Mouse (Mus musculus): ENCODE data around the gene Frmd8.

The Frmd8 gene

GRCm38 (mm10) chr19:5848826-5849672 lies 26.0 kb downstream of the Frmd8 start:
- no peak for DNase-seq

GRCm38 (mm10) chr19:5848032-5848825 lies 26.8 kb downstream of the Frmd8 start:
- no peak for DNase-seq

GRCm38 (mm10) chr19:5847306-5847796 lies 27.7 kb downstream of the Frmd8 start:
- no peak for DNase-seq

GRCm38 (mm10) chr19:5846557-5847305 lies 28.3 kb downstream of the Frmd8 start:
- DNase-seq, result peak; percentile 61 to 74

- DNase-seq, result no peak
These were observed 28.9 kb downstream of the Frmd8 start for GRCm38 (mm10) chr19:5846154-5846553.

GRCm38 (mm10) chr19:5845319-5846135 lies 29.5 kb downstream of the Frmd8 start:
- peak; percentile 88 to 92 for DNase-seq

GRCm38 (mm10) chr19:5844831-5845318 lies 30.2 kb downstream of the Frmd8 start:
- DNase-seq, result peak; percentile 37 to 65

- DNase-seq, result peak; percentile 23 to 47
These were observed 31.0 kb downstream of the Frmd8 start for GRCm38 (mm10) chr19:5843781-5844691.

- peak in 1 of 2 experiments; percentile 49 for DNase-seq
These were observed 32.0 kb downstream of the Frmd8 start for GRCm38 (mm10) chr19:5842785-5843730.

- DNase-seq, result no peak
These were observed 32.9 kb downstream of the Frmd8 start for GRCm38 (mm10) chr19:5841999-5842784.

GRCm38 (mm10) chr19:5841389-5841946 lies 33.6 kb downstream of the Frmd8 start:
- DNase-seq, result no peak

GRCm38 (mm10) chr19:5840890-5841388 lies 34.1 kb downstream of the Frmd8 start:
- no peak for DNase-seq

GRCm38 (mm10) chr19:5840086-5840889 lies 34.8 kb downstream of the Frmd8 start:
- no peak for DNase-seq

- DNase-seq, result no peak
These were observed 35.6 kb downstream of the Frmd8 start for GRCm38 (mm10) chr19:5839317-5840085.

- no peak for DNase-seq
These were observed 36.2 kb downstream of the Frmd8 start for GRCm38 (mm10) chr19:5838892-5839165.

GRCm38 (mm10) chr19:5838136-5838891 lies 36.8 kb downstream of the Frmd8 start:
- DNase-seq, result no peak

All from thymus, adult 18-20 months (tissue).